Mouse (Mus musculus): ENCODE results near the gene Nup133. TPM values are rescaled to one million over a fixed set of nuclear protein-coding genes. Genes with fewer than 3 reads are reported as not detected.
A peak's percentile ranks its signal among the peaks of the same experiment; 100 is the strongest.

Gene Nup133
- total RNA-seq, 1 experiment from 2014 or later: 36.8 TPM

DNA sequence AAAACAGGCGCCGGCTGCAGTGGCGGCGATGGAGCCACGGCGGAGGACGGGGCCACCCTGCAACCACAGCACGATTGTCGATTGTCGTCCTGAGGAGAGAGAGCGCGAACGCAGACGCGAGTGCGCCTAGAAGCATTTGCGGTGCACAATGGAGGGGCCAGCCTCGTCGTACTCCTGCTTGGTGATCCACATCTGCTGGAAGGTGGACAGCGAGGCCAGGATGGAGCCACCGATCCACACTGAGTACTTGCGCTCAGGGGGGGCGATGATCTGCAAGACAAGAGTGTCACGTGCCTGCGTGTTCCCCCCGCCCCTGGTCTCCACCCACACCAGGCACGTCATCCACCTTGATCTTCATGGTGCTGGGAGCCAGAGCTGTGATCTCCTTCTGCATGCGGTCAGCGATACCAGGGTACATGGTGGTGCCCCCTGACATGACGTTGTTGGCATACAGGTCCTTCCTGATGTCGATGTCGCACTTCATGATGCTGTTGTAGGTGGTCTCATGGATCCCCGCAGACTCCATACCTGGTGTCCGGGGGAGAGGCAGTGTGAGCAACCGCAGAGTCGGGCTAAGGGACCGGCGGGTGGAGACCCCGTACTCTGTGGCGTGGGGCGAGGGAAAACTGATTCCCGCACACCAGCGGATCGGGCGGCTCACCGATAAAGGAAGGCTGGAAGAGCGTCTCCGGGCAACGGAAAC lies 57.0 kb downstream of the Nup133 start:
- no peak for ATAC-seq (replicated peaks; ENCODE audit: low read depth, poor library complexity, severe bottlenecking)

DNA sequence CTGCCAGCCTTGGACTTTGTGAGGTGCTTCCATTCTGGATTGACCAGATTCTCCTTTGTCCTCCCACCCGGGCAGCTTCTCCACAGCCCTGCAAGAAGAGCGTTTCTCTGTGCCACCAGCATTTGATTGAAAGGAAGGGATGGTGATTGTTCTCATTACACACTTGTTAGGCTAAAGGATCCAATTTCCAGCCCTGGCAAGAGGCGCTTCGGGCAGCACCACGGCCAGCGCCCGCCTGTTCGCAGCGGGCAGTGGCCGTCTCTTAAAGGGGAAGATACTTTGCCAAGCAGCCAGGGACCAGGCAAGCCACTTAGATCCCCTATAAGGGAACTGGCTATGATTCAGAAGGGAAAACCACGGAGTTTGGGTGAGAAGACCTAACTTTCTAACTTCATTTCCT lies 57.8 kb downstream of the Nup133 start:
- ATAC-seq (replicated peaks; ENCODE audit: low read depth, poor library complexity, severe bottlenecking): peak; percentile 82

GRCm38 (mm10) chr8:123889797-123890196 lies 59.3 kb downstream of the Nup133 start:
- no peak for ATAC-seq (replicated peaks; ENCODE audit: low read depth, poor library complexity, severe bottlenecking)

DNA sequence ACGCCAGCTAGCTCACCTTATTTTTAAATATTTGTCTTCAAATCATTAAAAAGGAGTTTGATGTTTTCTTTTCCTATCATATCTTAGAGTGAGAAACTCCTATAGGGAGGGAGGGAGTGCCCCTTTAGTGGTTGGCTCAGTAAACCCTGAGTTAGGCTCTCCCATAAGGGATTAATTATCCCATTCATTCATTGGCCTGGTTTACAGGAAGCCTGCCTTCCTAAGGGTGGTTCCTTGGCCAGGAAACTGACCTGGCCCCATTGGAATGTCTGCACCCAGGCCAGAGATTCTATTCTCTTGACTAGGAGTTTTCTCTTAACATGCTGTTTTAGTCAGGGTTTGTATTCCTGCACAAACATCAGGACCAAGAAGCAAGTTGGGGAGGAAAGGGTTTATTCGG lies 61.1 kb downstream of the Nup133 start:
- no peak for ATAC-seq (replicated peaks; ENCODE audit: low read depth, poor library complexity, severe bottlenecking)

- ATAC-seq (replicated peaks; ENCODE audit: low read depth, poor library complexity, severe bottlenecking): no peak
Measured at GRCm38 (mm10) chr8:123887163-123887562, 61.9 kb downstream of the Nup133 start.

DNA sequence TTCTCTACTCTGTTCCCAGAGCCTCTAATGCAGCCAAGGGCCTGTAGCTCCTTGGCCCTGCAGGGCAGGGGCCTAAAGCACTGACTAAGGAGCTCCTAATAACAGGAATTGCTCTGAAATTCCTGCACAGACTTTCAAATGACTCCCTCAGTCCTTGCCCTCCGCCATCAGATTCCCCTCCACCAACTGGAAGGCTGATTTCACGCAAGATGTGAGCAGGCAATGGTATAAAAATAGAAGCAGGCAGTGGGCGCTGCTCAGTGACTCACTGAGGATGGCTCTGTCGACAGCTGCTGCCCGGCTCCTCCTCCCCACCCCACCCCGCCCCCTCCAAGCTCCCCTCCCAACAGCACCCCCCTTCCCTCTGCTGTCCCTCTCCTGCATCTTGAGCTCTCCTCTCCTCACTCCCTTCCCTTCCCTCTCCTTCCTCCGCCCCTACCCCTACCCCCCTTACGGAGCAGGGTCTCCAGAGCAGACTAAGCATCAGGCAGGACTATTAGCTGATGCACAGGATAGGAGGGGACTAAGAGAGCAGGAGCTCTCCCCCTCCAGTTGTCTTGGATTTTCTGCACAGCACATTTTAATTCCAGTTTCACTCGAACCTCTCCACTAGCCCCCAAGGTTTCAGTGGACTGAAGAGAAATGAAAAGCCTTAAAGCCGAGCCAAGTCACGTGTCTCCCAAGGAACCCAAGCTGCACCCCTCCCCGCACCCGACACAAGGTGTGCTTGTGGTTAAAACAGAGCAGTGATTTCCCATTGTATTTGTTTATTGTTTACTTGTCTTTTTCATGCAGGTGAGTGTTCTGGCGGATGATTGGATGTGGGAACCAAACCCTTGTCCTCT lies 64.1 kb downstream of the Nup133 start:
- ATAC-seq (replicated peaks; ENCODE audit: low read depth, poor library complexity, severe bottlenecking): no peak

GRCm38 (mm10) chr8:123883094-123883493 lies 66.0 kb downstream of the Nup133 start:
- ATAC-seq (replicated peaks; ENCODE audit: low read depth, poor library complexity, severe bottlenecking): no peak

- no peak for ATAC-seq (replicated peaks; ENCODE audit: low read depth, poor library complexity, severe bottlenecking)
Measured at GRCm38 (mm10) chr8:123882412-123882811, 66.7 kb downstream of the Nup133 start.

DNA sequence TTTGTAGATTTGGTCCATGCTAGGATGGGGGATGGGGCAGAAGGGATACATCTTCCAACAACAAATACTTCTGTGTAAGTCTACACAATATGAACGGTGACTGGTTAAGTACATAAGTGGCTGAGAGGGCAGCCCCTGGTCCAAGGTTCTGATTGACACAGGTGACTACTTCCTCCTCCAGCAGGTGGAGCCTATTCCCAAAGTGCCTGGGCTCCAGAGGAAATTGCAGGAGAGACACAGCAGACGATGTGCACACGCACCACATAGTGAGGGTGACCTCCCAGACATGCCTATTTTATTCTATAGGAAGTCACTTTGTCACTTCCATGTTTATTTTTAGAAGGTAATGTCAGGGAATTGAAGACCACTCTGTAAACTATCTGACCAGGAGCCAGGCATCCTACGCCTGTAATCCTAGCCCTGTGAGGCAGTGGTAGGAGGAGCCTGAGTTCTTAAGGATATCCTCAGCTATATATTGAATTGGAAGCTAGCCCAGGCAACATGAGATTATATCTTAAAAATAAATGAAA lies 68.2 kb downstream of the Nup133 start:
- no peak for ATAC-seq (replicated peaks; ENCODE audit: low read depth, poor library complexity, severe bottlenecking)

DNA sequence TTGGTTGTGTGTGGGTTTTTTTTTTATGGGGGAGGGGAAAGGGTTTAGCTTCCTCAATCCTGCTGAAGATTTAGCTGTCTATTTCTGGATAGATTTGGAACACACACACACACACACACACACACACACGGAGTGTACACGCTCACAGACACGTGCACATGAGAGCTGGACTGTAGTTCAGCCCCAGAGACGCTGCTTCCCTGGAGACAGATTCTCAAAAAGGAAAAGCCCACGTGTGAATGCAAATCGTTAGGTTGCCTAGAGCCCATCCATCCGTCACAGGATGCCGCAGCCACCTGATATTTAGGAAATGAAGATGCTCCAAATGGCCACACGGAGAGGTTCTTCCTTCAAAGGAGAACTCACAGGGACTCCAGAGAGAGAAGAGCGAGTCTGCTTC lies 68.8 kb downstream of the Nup133 start:
- no peak for ATAC-seq (replicated peaks; ENCODE audit: low read depth, poor library complexity, severe bottlenecking)

- no peak for ATAC-seq (replicated peaks; ENCODE audit: low read depth, poor library complexity, severe bottlenecking)
Measured at GRCm38 (mm10) chr8:123877865-123878264, 71.2 kb downstream of the Nup133 start.

DNA sequence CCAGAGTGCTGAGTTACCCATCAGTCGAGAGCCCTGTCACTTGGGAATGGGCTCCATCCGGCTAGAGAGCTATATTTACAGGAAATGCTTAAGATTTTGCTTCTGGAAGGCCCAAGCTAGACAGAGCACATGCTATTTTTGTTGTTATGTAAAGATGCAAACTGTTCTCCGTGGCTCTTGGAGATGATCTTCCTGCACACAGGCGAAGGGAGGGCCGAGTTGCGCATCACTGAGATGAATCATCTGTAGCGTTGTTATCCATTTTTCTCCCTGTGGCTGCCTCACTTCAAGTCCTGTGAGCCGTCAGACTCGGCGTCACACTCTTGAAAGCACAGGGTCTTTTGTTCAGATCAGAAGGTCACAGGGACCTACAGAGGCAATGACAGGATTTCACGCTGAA lies 74.7 kb downstream of the Nup133 start:
- ATAC-seq (replicated peaks; ENCODE audit: low read depth, poor library complexity, severe bottlenecking): no peak

GRCm38 (mm10) chr8:123873364-123873763 lies 75.7 kb downstream of the Nup133 start:
- ATAC-seq (replicated peaks; ENCODE audit: low read depth, poor library complexity, severe bottlenecking): no peak

DNA sequence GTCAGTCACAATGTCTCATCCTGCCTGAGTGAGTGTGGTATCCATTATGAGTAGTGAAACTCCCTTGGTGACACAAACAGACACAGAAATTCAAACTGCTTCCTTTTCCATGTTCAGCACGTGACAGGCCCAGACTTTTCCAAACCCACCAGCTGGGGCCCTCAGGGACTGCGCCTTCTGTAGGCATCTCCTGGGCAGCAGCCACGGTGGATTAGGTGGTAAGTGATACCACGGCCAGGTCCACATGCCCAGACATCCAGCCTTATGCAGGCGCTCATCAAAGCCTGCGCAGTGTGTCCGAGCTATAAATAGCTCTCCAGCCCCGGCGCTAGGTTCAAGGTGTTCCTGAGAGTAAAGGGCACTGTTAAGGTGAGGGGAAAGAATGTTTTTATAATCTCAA lies 77.0 kb downstream of the Nup133 start:
- no peak for ATAC-seq (replicated peaks; ENCODE audit: low read depth, poor library complexity, severe bottlenecking)

DNA sequence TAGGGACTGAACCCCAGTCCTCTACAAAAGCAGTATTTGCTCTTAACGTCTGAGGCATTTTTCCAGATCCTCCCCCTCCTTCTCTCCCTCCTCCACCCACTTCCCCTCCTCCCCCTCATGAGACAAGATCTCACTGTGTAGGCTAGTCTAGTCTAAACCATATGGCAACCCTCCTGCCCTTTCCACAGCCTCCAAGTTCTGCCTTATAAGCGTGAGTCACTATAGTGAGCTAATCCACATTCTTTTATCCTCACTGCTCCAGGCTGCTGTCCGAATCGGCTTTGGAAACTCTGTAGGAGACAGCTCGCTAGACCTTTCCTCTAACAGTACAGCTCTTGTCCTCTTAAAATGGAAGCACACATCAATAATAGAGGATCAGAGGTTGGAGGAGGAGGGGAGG lies 82.1 kb downstream of the Nup133 start:
- no peak for ATAC-seq (replicated peaks; ENCODE audit: low read depth, poor library complexity, severe bottlenecking)

GRCm38 (mm10) chr8:123865786-123866185 lies 83.3 kb downstream of the Nup133 start:
- ATAC-seq (replicated peaks; ENCODE audit: low read depth, poor library complexity, severe bottlenecking): no peak

DNA sequence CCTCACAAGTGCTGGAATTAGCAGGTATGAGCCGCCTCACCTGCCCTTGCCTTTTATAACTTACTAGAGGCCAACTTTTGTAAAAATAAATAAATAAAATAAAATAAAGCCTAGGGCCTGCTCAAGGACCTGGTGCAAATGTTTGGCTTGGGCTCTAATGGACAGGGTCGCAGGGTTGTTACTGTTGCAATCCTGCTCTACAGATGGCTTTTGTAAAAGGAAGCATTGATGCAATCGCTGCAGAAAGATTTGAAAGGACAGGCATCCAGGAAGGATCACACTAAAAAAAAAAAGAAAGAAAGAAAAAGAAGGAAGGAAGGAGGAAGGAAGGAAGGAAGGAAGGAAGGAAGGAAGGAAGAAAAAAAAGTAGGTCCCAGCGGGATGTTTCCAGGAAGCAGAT lies 88.7 kb downstream of the Nup133 start:
- no peak for ATAC-seq (replicated peaks; ENCODE audit: low read depth, poor library complexity, severe bottlenecking)

DNA sequence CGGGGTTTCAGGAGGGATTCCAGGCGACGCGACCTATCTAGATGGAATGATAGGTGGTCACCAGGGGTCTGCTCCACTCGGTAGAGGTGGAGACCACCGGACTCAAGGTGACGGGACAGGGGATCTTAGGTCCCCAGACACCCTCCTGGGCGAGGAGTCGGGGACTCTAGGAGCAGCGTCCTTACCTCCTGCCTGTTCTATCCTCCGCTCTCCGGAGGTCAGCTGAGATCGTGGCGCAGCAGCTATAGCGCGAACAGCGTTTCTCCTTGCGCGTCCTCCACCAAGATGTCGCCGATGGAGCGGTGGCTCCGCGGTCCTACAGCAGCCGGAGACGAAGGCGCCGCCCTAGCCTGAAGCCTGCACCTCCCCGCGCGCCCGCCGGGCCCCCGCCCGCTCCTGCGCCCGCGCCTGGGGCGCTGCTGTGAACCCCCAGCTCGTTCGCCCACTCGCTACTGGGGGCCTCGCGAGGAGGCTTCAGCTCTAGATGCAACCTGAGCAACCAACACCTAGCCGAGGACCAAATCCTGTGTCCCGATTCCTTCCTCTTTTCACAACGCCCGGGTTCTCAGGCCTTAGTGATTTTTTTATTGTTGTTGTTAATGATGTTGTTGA lies 89.3 kb downstream of the Nup133 start, which contains the start of gene Ccsap:
Gene Ccsap (minus strand): TSS at position 562 of the 612 bp plus-strand sequence.
- peak; percentile 43 for ATAC-seq (replicated peaks; ENCODE audit: low read depth, poor library complexity, severe bottlenecking)

DNA sequence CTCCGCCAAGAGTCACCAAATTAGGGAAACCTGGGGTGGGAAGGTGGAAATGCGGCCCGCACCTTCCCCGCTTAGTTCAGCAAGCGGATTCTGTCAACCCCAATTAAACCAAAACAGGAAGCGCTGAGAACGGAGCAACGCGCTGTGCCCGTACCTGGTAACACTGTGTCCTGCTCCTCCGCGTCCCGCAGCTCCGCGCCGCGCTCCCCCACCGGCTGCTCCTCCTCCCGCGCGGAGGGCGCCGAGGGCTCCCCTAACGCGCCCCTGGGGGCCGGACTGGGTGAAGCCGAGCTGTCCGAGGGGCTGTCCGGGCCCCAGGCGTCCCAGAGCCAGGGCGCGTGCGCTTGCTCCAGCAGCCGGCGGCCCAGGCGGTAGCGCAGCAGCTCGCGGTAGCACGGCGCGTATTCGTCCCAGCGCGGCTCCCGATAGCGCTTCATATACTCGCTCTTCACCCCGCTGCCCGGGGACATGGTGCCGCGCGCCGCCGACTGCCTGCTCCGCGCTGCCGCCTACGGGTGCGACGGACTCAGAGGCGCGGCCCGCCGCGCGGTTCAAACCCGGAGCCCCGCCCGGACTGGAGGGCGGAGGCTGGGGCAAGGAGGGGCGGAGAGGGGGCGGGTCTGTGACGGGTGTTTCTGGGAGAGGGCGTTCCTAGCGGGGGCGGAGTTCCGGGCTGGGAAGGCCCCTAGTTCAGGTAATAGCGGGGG lies 90.0 kb downstream of the Nup133 start:
- peak; percentile 85 for ATAC-seq (replicated peaks; ENCODE audit: low read depth, poor library complexity, severe bottlenecking)

DNA sequence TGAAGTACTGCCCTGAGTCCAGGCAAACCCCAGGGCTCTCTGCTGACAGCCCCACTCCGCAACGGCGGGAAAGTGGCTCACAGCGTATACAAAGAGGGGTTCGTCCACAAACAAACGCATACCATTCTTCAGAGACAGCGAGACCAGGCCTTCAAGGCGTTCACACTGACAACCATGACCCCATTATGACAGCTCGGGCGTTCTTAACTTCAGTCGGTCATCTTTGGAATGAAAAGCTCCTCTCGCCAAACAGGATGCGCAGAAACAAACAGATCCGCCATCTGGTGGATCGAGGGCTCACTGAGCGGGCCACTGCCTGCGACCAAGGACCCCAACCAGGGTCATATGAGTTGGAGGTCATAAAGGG lies 90.5 kb downstream of the Nup133 start:
- peak; percentile 20; the same call in 1 of the 2 replicates for ATAC-seq (replicated peaks; ENCODE audit: low read depth, poor library complexity, severe bottlenecking)

Measured in common myeloid progenitor, adult 5-6 weeks (primary cell).